Mouse (Mus musculus): ENCODE measurements around the gene Sulf2.

Gene Sulf2

DNA sequence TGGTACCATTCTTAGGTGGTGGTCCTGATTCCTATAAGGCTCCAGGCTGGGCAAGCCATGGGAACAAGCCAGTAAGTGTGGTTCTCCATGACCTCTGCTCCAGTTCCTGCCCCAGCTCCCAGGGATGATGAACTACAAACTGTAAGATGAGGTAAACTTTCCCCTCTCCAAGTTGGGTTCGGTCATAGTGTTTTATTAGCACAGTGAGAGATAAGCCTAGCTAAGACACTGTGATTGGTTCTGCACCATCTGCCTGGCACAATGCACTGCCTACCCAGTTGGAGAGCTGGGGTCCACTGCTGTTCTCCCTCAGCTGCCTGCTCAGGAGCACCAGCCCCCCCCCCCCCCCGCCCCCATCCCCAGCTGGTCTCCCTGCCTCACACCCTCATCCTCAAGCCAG lies 30.4 kb downstream of the Sulf2 start:
- in situ Hi-C loops (cut with MboI; ENCODE audit: low sequenced_read_pairs), result no loop called here

DNA sequence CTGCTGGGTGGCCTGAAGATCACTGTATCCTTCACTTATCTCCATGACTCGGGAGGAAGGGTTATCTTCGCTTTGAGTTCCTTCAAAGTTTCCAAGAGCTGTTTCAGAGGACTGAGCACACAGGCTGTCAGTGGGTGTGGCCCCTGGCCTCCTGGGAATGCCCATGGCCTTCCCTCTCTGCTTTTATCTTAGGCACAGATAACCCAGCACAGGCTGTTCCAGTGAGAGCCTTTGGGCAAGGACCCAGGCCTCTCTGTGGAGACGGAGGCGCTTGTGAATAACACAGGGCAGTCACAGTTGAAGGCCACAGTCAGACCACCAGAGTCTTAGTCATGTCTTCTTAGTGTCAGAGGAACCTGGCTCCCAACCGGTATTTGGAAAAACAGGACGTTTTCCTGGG lies 32.7 kb downstream of the Sulf2 start:
- in situ Hi-C loops (cut with MboI; ENCODE audit: low sequenced_read_pairs), result no loop called here

DNA sequence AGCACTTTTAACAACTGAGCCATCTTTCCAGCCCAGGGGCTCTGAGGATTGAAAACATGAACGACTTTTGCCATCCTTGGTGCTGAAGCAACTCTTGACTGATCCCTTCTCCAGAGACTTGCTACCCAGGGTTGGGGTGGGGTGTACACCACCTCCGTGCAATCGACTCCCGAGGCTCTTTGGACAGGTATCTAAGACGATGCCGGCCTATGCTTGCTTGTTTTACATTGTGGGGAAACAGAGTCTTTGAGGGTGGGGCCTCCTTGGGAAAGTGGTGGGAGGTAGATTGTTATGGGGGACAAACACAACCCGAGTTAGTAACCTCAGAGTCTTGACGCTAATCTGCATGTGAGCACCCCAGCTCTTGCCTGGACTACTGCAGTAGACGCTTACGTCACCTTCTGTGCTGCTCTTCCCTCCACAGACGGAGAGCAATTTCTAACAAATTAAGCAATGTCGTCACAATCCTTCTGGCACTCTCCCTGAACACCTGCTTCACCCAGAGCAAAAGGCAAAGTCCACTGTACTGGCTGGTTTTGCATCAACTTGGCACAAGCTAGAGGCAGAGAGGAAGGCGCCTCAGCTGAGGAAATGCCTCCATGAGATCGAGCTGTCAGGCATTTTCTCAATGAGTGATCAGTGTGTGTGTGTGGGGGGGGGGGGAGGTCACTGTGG lies 33.6 kb downstream of the Sulf2 start:
- in situ Hi-C loops (cut with MboI; ENCODE audit: low sequenced_read_pairs), result no loop called here

DNA sequence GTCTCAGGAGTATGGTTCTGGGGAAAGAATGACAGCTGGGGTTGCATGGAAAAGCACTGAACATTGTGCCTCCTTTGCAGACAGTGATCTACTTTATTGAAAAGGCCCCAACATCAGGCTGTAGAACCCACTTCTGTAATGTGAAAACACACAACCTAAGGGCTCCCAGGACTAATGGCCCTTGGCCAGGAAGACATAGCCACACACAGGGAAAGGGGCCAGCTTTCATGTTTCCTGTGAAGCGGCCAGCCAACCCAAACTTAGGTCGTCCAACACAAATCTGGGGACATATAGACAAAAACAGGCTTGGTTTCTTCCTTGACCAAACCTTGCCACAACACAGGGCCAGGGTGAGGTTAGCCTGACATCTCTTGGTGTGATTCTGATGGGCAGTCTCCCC lies 35.5 kb downstream of the Sulf2 start:
- in situ Hi-C loops (cut with MboI; ENCODE audit: low sequenced_read_pairs), result no loop called here

GRCm38 (mm10) chr2:166116704-166117103 lies 38.8 kb downstream of the Sulf2 start:
- in situ Hi-C loops (cut with MboI; ENCODE audit: low sequenced_read_pairs), result no loop called here

GRCm38 (mm10) chr2:166116278-166116608 lies 39.2 kb downstream of the Sulf2 start:
- in situ Hi-C loops (cut with MboI; ENCODE audit: low sequenced_read_pairs), result no loop called here

- in situ Hi-C loops (cut with MboI; ENCODE audit: low sequenced_read_pairs), result no loop called here
These were observed 39.7 kb downstream of the Sulf2 start for GRCm38 (mm10) chr2:166115571-166116277.

- in situ Hi-C loops (cut with MboI; ENCODE audit: low sequenced_read_pairs), result no loop called here
These were observed 42.5 kb downstream of the Sulf2 start for GRCm38 (mm10) chr2:166112986-166113385.

GRCm38 (mm10) chr2:166111831-166112250 lies 43.6 kb downstream of the Sulf2 start:
- in situ Hi-C loops (cut with MboI; ENCODE audit: low sequenced_read_pairs), result no loop called here

- in situ Hi-C loops (cut with MboI; ENCODE audit: low sequenced_read_pairs), result no loop called here
These were observed 44.2 kb downstream of the Sulf2 start for GRCm38 (mm10) chr2:166111238-166111637.

GRCm38 (mm10) chr2:166110764-166111163 lies 44.7 kb downstream of the Sulf2 start:
- in situ Hi-C loops (cut with MboI; ENCODE audit: low sequenced_read_pairs), result no loop called here

DNA sequence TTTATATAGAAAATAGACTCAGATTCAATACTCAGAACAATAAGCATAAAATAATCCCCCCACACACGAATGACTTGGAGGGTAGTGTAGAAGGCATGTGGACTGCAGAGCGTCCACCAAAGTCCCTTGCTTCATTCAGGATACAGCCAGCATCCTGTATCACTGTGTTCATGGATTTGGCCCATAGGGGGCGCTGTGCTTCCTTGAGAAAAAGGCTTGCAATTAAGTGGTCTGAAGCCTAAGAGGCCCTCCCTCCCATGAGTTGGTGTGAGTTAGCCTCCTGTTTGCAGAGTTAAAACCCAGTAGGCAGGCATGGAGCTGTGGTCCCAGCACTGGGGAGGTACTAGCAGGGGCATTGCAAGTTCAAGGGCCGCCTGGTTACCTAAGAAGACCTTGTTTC lies 47.1 kb downstream of the Sulf2 start:
- in situ Hi-C loops (cut with MboI; ENCODE audit: low sequenced_read_pairs), result no loop called here

GRCm38 (mm10) chr2:166107911-166108310 lies 47.6 kb downstream of the Sulf2 start:
- in situ Hi-C loops (cut with MboI; ENCODE audit: low sequenced_read_pairs), result no loop called here

DNA sequence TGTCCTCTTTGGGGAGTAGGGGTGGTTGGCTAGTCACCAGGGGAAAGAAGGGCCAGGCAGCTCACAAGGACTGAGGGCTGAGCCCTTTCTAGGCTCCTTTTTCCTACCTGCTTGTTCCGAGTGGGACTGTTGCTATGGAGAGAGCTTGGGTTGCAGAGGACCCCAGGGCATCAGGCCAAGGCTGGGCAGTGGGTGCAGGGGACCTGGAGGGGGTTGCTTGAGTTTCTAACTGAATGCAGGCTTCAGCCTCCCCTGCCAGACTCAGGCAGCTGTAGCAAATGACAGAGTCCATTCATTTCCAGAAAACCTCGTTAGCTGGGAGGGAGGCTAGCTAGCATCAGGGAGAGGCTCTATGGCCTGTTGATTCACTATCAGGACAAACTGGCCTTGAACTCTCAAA lies 48.8 kb downstream of the Sulf2 start:
- in situ Hi-C loops (cut with MboI; ENCODE audit: low sequenced_read_pairs), result no loop called here

DNA sequence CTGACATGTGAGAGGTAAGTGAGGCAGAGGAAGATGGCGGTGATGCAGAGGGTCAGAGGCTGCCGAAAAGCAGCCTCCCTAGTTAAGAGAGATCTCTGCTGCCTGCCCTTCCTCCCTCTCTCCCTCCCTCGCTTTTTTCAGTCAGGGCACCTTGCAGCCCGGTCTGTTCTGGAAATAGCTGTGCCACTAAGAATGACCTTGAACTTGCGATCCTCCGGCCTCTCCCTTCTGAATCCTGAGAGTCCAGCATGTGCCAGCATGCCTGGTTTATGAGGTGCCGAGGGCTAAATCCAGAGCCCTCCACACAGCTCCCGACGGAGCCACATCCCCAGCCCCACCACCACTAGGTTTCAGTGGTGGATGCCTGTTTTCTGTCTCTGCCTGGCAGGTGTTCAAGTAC lies 49.6 kb downstream of the Sulf2 start:
- in situ Hi-C loops (cut with MboI; ENCODE audit: low sequenced_read_pairs), result no loop called here

- in situ Hi-C loops (cut with MboI; ENCODE audit: low sequenced_read_pairs), result no loop called here
These were observed 52.6 kb downstream of the Sulf2 start for GRCm38 (mm10) chr2:166102893-166103292.

- in situ Hi-C loops (cut with MboI; ENCODE audit: low sequenced_read_pairs), result no loop called here
These were observed 54.9 kb downstream of the Sulf2 start for GRCm38 (mm10) chr2:166100309-166101262.

DNA sequence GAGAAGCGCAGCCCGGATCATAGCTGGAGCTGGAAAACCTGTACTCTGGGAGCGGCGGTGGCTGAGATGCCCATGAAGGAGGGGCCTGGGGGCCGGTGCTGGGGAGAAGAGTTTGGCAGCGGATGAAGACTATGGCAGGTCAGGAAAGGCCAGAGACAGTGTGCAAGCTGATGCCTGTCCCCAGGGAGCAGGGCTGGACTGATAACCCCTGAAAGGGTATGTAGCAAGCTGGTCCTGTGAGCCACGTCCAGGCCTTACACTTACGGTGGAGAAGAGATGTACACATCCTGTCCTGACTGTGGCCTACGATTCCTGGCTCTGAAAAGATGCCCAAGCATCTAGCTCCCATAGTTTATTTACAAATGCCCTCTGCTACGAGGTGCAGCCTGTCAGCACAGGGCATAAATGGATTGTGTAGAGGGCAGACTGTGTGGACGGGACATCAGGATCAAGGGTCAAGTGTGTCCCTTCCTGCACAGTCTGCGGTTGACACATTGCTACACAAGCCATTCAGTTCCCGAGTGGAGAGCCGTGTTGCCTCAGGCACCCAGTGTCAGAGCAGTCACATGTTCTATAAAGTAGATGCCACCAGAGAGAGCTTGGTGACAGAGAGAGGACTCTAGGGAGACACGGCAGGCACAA lies 57.0 kb downstream of the Sulf2 start:
- in situ Hi-C loops (cut with MboI; ENCODE audit: low sequenced_read_pairs), result loop anchor here (25.0 kb wide), 1 partner anchor 689 kb away; the partner anchor contains the start of gene Trp53rkb

GRCm38 (mm10) chr2:166097443-166098291 lies 57.8 kb downstream of the Sulf2 start:
- in situ Hi-C loops (cut with MboI; ENCODE audit: low sequenced_read_pairs), result loop anchor here (25.0 kb wide), 1 partner anchor 690 kb away; the partner anchor contains the start of gene Trp53rkb

DNA sequence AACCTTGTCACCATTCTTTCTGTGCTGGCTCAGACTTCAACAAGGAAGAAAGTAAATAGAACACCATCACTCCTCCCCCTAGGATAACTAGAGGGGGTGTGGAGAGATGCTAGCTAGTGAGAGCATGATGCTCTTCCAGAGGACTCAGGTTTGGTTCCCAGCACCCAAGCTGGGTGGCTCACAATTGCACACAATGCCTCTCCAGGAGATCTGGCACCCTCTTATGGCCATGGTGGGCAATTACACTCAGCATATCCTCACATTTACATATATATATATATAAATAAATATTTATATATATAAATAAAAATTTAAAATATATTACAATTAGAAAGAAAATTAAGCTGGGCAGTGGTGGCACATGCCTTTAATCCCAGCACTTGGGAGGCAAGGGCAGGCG lies 58.6 kb downstream of the Sulf2 start:
- in situ Hi-C loops (cut with MboI; ENCODE audit: low sequenced_read_pairs), result loop anchor here (25.0 kb wide), 1 partner anchor 690 kb away; the partner anchor contains the start of gene Trp53rkb

Data from CH12F3 (cell line).